Mouse (Mus musculus): ENCODE measurements around the gene Dedd2.
A peak's percentile ranks its signal among the peaks of the same experiment; 100 is the strongest.
"Not testable (repeated sequence)": the region's sequence is repeated elsewhere in the genome, so short reads cannot be mapped to it uniquely, and the experiment has no call there.

Dedd2 gene

GRCm38 (mm10) chr7:25220457-25221101 is at the start of gene Dedd2:
Gene Dedd2, minus strand, starts transcription at chr7:25220615.
- no peak for DNase-seq

GRCm38 (mm10) chr7:25269545-25270271 is 49.3 kb upstream of the Dedd2 start:
- DNase-seq: peak; percentile 49

GRCm38 (mm10) chr7:25269029-25269428 is 48.6 kb upstream of the Dedd2 start:
- DNase-seq: peak; percentile 47

- no peak for DNase-seq
Observed at GRCm38 (mm10) chr7:25268588-25268987, 48.2 kb upstream of the Dedd2 start.

GRCm38 (mm10) chr7:25267751-25268463 is 47.5 kb upstream of the Dedd2 start:
- peak; percentile 98 for DNase-seq

GRCm38 (mm10) chr7:25267301-25267750 is 46.9 kb upstream of the Dedd2 start, which contains the start of gene Cic:
Gene Cic, plus strand, starts transcription at chr7:25267704.
- DNase-seq: peak; percentile 99

GRCm38 (mm10) chr7:25266180-25266962 is 46.0 kb upstream of the Dedd2 start:
- no peak for DNase-seq

GRCm38 (mm10) chr7:25265743-25266142 is 45.3 kb upstream of the Dedd2 start:
- DNase-seq: not testable (repeated sequence)

GRCm38 (mm10) chr7:25263968-25264870 is 43.8 kb upstream of the Dedd2 start:
- DNase-seq: no peak

GRCm38 (mm10) chr7:25261896-25262295 is 41.5 kb upstream of the Dedd2 start:
- DNase-seq: no peak

- no peak for DNase-seq
Observed at GRCm38 (mm10) chr7:25251822-25252221, 31.4 kb upstream of the Dedd2 start.

- DNase-seq: peak; percentile 42
Observed at GRCm38 (mm10) chr7:25251071-25251791, 30.8 kb upstream of the Dedd2 start.

GRCm38 (mm10) chr7:25250141-25250972 is 29.9 kb upstream of the Dedd2 start, which contains the start of gene Erf:
Gene Erf, minus strand, starts transcription at chr7:25250761.
- DNase-seq: peak; percentile 95

GRCm38 (mm10) chr7:25249314-25250140 is 29.1 kb upstream of the Dedd2 start:
- DNase-seq: peak; percentile 80

GRCm38 (mm10) chr7:25248846-25249313 is 28.5 kb upstream of the Dedd2 start:
- DNase-seq: no peak

- peak; percentile 38 for DNase-seq
Observed at GRCm38 (mm10) chr7:25248018-25248647, 27.7 kb upstream of the Dedd2 start.

- no peak for DNase-seq
Observed at GRCm38 (mm10) chr7:25247498-25247897, 27.1 kb upstream of the Dedd2 start.

- DNase-seq: no peak
Observed at GRCm38 (mm10) chr7:25246759-25247137, 26.3 kb upstream of the Dedd2 start.
